Mouse (Mus musculus): ENCODE measurements around the gene Olfr1109.

Gene Olfr1109

DNA sequence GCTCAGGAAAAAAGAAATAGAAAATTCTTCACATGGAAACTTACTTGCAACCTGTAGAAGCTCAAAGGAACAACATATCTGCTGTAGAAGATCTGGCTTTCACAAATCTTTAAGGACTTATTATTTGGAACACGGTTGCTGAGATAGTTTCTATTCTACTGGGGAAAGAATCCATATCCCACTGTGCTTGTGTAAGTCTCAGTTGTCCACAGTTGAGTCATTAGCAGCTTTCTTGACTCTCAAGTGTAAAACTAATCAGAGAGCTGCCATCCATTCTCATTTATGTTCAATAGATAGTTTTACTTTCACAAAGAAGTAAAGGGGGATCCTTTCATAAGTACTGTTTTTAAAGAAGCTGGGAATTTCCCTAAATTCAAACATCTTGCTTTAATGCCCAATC lies at the start of gene Olfr1109:
Gene Olfr1109, minus strand, starts transcription at position 101 of the 400 bp plus-strand sequence.
- DNase-seq (ENCODE audit: low read depth), result no peak

GRCm38 (mm10) chr2:87140200-87140599 lies 44.4 kb upstream of the Olfr1109 start, which contains the start of gene Olfr1110:
TSS of gene Olfr1110 (minus strand) at chr2:87140300.
- DNase-seq (ENCODE audit: low read depth), result no peak

DNA sequence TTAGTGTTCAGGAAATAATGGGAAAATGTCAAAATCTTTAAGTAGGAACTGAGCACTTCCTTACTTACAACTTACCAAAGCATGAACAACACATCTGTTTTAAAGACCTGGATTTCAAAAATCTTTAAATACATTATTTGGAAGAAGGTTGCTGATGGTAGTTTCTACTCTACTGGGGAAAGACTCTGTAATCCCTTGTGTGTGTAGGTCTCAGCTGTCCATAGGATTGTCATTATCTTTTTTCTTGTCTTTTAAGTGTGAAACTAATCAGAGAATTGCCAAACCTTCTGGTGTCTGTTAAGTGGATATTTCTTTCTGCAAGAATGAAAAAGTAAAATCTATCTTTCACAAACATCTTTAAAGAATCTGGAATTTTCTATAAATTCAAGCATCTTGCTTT lies 18.7 kb upstream of the Olfr1109 start, which contains the start of gene Olfr259:
Gene Olfr259, minus strand, starts transcription at position 101 of the 400 bp plus-strand sequence.
- DNase-seq (ENCODE audit: low read depth), result no peak

DNA sequence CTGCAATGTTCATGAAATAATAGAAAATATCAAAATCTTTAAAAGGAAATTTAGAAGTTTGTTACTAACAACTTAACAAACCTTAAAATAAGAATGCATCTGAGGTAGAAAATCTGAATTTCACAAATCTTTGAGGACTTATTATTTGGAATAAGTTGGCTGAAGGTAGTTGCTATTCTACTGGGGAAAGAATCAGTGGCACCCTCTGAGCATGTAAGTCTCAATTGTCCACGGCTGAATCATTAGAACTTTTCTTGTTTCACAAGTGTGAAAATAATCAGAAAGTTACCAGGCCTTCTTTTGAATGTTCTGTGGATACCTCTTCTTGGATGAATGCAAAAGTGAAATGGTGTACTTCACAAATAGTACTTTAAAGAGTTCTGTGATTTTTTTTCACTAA lies 20.1 kb downstream of the Olfr1109 start, which contains the start of gene Olfr1107:
Gene Olfr1107, minus strand, starts transcription at position 101 of the 400 bp plus-strand sequence.
- DNase-seq (ENCODE audit: low read depth), result no peak

DNA sequence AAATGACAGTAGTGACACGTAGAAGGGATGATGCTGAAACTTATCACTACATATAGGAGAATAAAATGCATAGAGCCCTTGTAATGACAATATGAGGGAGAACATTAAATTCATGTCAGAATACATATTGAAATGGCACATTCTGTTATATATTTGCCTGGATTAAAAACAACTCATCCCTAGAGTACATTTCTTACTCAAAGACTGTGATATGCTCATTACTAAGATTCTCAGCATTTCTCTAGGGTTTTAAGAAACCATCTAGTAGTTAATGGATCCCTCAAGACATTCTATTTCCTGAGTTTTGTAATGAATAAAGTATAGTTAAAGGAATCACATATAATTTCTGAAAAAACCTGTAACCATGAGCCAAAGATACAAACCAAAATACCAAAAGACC lies 43.6 kb downstream of the Olfr1109 start, which contains the start of gene Olfr1106:
Gene Olfr1106, minus strand, starts transcription at position 101 of the 400 bp plus-strand sequence.
- no peak for DNase-seq (ENCODE audit: low read depth)
